Mouse (Mus musculus): Measurements from ENCODE around the gene Mgat2. TPM values are rescaled to one million over a fixed set of nuclear protein-coding genes. Genes with fewer than 3 reads are reported as not detected.
"Not testable (repeated sequence)": the region's sequence is repeated elsewhere in the genome, so short reads cannot be mapped to it uniquely, and the experiment has no call there.

Mgat2 gene
- total and polyA plus RNA-seq, 2 experiments from 2014 or later = 50.5 to 66.6 TPM

DNA sequence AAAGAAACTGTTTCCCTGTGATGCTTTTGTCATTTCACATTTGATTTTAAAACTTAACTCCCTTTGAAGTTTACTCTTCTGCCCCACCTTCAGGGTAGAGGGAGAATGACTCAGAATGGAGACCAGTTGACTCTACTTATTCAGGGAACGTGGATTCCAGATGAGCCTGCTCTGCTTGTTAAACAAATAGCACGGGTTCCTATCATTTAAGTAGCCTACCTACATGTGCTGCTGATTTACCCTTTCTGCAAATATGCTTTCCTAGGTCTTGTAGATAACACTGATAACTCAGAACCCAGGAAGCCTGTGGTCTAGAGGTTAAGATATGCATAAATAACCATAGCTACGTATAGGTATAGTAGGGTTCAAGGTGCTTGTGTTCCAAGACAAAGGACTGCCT, 19.1 kb upstream of the Mgat2 start:
- Histone ChIP-seq H3K27ac (ENCODE audit: low read depth, low read length) (no peak overlapping the region), H3K4me2 (ENCODE audit: low read depth) (no peak overlapping the region), H3K9me3 (ENCODE audit: low read length) (no peaks in the 10 kb centered on the region), H3K27me3 (ENCODE audit: insufficient read depth, low read length) (no peaks in the 10 kb centered on the region), H3K4me3 (ENCODE audit: low read depth, low read length) (no peak overlapping the region), H3K9ac (no peak overlapping the region), H3K36me3 (ENCODE audit: insufficient read depth) (no peaks in the 10 kb centered on the region), H3K4me1 (ENCODE audit: insufficient read depth) (0 out of 2 replicates have a peak, but pooled peaks cover 5% of the 10 kb centered on the region)
- WGBS = 59% methylated on average over 3 of the region's 3 CpGs
- DNase-seq (no peak), ATAC-seq (no peak)
- TF ChIP-seq CTCF (IDR thresholded peaks at IDR 0.05; ENCODE audit: low read depth) = no peak

DNA sequence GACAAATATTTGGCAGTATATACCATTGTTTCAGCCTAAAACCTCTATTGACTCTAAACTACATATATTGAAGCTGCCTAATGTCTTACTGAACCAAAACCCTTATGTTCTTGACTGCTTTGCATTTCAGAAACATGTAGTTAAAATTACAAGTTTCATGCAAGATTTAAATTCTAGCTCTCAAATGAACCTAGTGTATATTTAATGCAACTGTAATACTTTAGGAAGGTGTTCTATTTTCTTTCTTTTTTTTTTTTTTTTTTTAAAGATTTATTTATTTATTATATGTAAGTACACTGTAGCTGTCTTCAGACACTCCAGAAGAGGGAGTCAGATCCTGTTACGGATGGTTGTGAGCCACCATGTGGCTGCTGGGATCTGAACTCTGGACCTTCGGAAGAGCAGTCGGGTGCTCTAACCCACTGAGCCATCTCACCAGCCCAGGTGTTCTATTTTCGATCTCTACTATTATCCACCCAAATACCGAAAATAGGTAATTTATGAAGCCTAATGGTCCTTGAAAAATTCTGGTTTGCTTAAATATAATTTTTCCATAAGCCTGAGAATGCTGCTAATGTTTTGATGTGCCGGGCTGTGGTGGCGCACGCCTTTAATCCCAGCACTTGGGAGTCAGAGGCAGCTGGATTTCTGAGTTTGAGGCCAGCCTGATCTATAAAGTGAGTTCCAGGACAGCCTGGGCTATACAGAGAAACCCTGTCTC, 16.9 kb upstream of the Mgat2 start:
- H3K9ac ChIP-seq; H3K36me3 ChIP-seq (ENCODE audit: insufficient read depth); H3K4me3 ChIP-seq (ENCODE audit: low read depth, low read length); H3K27me3 ChIP-seq (ENCODE audit: insufficient read depth, low read length); ATAC-seq; H3K4me2 ChIP-seq (ENCODE audit: low read depth); H3K4me1 ChIP-seq (ENCODE audit: insufficient read depth); H3K9me3 ChIP-seq (ENCODE audit: low read length); DNase-seq; H3K27ac ChIP-seq (ENCODE audit: low read depth, low read length): not testable (repeated sequence)
- 70% methylated on average over 8 of the region's 8 CpGs for WGBS

- 7% methylated on average over 18 of the region's 18 CpGs for WGBS
- H3K36me3 ChIP-seq (ENCODE audit: insufficient read depth) = no peaks in the 10 kb centered on the region
- H3K4me2 ChIP-seq (ENCODE audit: low read depth) = peak overlapping the region; percentile 94
- ATAC-seq = peak; percentile 23; the same call in 1 of the 2 replicates
- no peaks in the 10 kb centered on the region for H3K27me3 ChIP-seq (ENCODE audit: insufficient read depth, low read length)
- H3K4me1 ChIP-seq (ENCODE audit: insufficient read depth) = 0 out of 2 replicates have a peak, but pooled peaks cover 5% of the 10 kb centered on the region
- TF ChIP-seq CTCF (IDR thresholded peaks at IDR 0.05; ENCODE audit: low read depth) = no peak
- peak overlapping the region; percentile 79 for H3K9ac ChIP-seq
- H3K27ac ChIP-seq (ENCODE audit: low read depth, low read length) = no peak overlapping the region
- peak overlapping the region; percentile 69 for H3K4me3 ChIP-seq (ENCODE audit: low read depth, low read length)
- no peaks in the 10 kb centered on the region for H3K9me3 ChIP-seq (ENCODE audit: low read length)
- DNase-seq = no peak
Measured at GRCm38 (mm10) chr12:69167656-69168460, 16.1 kb upstream of the Mgat2 start.

GRCm38 (mm10) chr12:69168461-69169106, 15.4 kb upstream of the Mgat2 start, which contains the start of gene Lrr1:
Gene Lrr1 (plus strand): TSS chr12:69168814.
- H3K27ac ChIP-seq (ENCODE audit: low read depth, low read length) = peak within 1 kb of the TSS; percentile 50; the same call in 1 of the 2 replicates
- peak within 1 kb of the TSS; percentile 79 for H3K9ac ChIP-seq
- WGBS = under 1% methylated on average over 40 of the region's 40 CpGs
- 0 out of 2 replicates have a peak, but pooled peaks cover 5% of the 10 kb centered on the region for H3K4me1 ChIP-seq (ENCODE audit: insufficient read depth)
- H3K4me2 ChIP-seq (ENCODE audit: low read depth) = peak within 1 kb of the TSS; percentile 94
- H3K36me3 ChIP-seq (ENCODE audit: insufficient read depth) = no peaks in the 10 kb centered on the region
- peak within 1 kb of the TSS; percentile 69 for H3K4me3 ChIP-seq (ENCODE audit: low read depth, low read length)
- peak; percentile 92 for DNase-seq
- 0 out of 2 replicates have a peak, but pooled peaks have one; percentile 1 for TF ChIP-seq CTCF (IDR thresholded peaks at IDR 0.05; ENCODE audit: low read depth)
- ATAC-seq = peak; percentile 93
- no peaks in the 10 kb centered on the region for H3K9me3 ChIP-seq (ENCODE audit: low read length)
- no peaks in the 10 kb centered on the region for H3K27me3 ChIP-seq (ENCODE audit: insufficient read depth, low read length)

DNA sequence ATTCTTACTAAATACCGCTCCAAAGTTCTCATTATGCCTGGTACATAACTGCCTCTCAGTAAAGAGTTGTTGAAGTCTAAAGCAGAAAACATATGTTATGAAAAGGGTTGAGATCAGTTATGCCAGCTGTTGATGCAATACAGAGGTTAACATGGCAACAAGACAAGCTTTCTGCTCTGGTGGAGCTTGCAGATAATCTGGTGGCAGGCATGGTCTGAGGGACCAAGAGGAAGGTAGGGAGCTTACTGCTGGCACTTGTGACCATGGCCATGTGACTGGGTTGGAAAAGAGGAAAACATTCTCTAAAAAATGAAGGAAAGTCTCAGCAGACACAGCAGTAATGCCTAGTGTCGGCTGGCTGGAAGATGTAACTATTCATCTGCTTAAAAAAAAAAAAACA, 12.7 kb upstream of the Mgat2 start:
- Histone ChIP-seq H3K9ac (no peak overlapping the region), H3K27me3 (ENCODE audit: insufficient read depth, low read length) (no peaks in the 10 kb centered on the region), H3K4me3 (ENCODE audit: low read depth, low read length) (no peak overlapping the region), H3K36me3 (ENCODE audit: insufficient read depth) (no peaks in the 10 kb centered on the region), H3K9me3 (ENCODE audit: low read length) (no peaks in the 10 kb centered on the region), H3K4me2 (ENCODE audit: low read depth) (no peak overlapping the region), H3K4me1 (ENCODE audit: insufficient read depth) (0 out of 2 replicates have a peak, but pooled peaks cover 5% of the 10 kb centered on the region), H3K27ac (ENCODE audit: low read depth, low read length) (no peak overlapping the region)
- no peak for DNase-seq
- WGBS = 93% methylated on average over 2 of the region's 2 CpGs
- ATAC-seq = no peak
- TF ChIP-seq CTCF (IDR thresholded peaks at IDR 0.05; ENCODE audit: low read depth) = no peak

- WGBS = 95% methylated on average over 3 of the region's 3 CpGs
- Histone ChIP-seq H3K4me3 (ENCODE audit: low read depth, low read length) (no peak overlapping the region), H3K9ac (no peak overlapping the region), H3K27ac (ENCODE audit: low read depth, low read length) (no peak overlapping the region), H3K4me2 (ENCODE audit: low read depth) (no peak overlapping the region), H3K9me3 (ENCODE audit: low read length) (no peaks in the 10 kb centered on the region), H3K27me3 (ENCODE audit: insufficient read depth, low read length) (no peaks in the 10 kb centered on the region), H3K4me1 (ENCODE audit: insufficient read depth) (no peaks in the 10 kb centered on the region), H3K36me3 (ENCODE audit: insufficient read depth) (no peaks in the 10 kb centered on the region)
- ATAC-seq (no peak), DNase-seq (no peak)
- no peak for TF ChIP-seq CTCF (IDR thresholded peaks at IDR 0.05; ENCODE audit: low read depth)
Measured at GRCm38 (mm10) chr12:69175975-69176374, 8.0 kb upstream of the Mgat2 start.
